Mouse (Mus musculus): Measurements from ENCODE around the gene Cyp1b1. TPM values are rescaled to one million over a fixed set of nuclear protein-coding genes. Genes with fewer than 3 reads are reported as not detected.

The Cyp1b1 gene
- polyA plus RNA-seq, 1 experiment = 35.0 TPM

DNA sequence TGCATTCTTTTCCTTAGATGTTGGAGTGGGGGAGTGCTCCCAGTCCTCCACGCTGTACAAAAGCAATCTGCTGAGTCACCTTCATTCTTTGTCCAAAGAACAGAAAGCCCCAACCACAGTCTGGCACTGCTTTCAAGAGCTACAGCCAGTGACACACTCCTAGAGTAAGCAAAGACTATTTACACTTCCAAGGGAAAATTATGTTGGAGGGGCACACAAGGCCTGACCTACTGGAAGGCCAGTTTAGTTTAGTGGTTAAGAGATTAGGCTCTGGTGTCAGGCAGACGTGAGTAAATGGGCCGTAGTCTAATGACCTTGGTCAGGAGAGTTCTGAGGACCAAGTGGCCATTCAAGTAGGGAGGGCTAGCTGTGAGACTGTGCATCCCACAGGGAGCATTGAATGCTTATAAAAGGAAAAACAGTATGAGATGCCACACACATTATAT, 31.3 kb upstream of the Cyp1b1 start:
- WGBS = 62% methylated on average over 3 of the region's 3 CpGs
- no peak overlapping the region for H3K27ac ChIP-seq (ENCODE audit: insufficient read depth, low read length)
- TF ChIP-seq POLR2A (IDR thresholded peaks at IDR 0.05; ENCODE audit: low read depth, low read length) = no peak
- no peak for TF ChIP-seq CTCF (IDR thresholded peaks at IDR 0.05; ENCODE audit: extremely low read depth, insufficient read depth, insufficient read length, insufficient replicate concordance)

DNA sequence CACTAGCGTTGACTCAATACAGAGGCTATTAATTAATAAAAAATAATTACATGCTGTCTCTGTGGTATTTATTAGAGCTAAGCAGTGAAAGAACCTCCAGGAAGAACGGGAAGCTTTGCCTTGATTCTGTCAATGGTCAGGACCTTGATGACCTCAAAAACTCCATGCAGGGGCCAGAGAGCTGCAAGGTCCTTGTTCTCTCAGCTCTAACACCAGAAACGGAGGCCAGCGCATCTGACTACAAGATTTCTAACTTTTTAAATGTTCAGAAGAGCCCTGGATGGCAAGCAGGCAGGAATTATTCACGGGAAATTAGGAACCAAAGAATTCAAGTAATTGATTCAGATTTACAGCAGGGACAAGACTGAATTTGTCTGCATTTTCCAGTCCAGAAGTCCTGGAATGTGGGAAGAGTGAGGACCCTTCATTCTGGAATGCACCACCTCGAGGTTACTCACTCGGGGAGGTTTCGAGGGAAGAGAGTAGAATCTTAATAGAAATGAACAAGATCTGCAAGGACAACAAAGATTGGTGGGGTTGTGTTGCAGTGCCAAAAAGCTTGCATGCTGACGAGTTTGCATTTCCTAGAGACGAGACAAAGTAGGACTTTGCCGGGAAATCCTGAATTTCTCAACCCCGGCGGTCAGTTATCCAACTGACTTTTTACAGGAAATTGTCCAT, 30.3 kb upstream of the Cyp1b1 start:
- Histone ChIP-seq H3K4me1 (ENCODE audit: control insufficient read depth, insufficient read depth, insufficient read length) (no peaks in the 10 kb centered on the region; the same call in 1 of the 2 replicates), H3K36me3 (ENCODE audit: control insufficient read depth, insufficient read depth, low read length) (no peaks in the 10 kb centered on the region), H3K27me3 (ENCODE audit: control insufficient read depth, insufficient read depth, low read length) (no peaks in the 10 kb centered on the region), H3K4me3 (ENCODE audit: extremely low read depth, insufficient read depth, insufficient read length) (no peak overlapping the region), H3K27ac (ENCODE audit: insufficient read depth, low read length) (no peak overlapping the region)
- TF ChIP-seq POLR2A (IDR thresholded peaks at IDR 0.05; ENCODE audit: low read depth, low read length) = no peak
- TF ChIP-seq CTCF (IDR thresholded peaks at IDR 0.05; ENCODE audit: extremely low read depth, insufficient read depth, insufficient read length, insufficient replicate concordance) = no peak
- WGBS = 83% methylated on average over 13 of the region's 13 CpGs
- no peak for DNase-seq (ENCODE audit: low read depth in 1 of 2, low spot score in 2 of 2)

More for the DNA sequence above, 31.3 kb upstream of the Cyp1b1 start:
- no peak for DNase-seq (ENCODE audit: low read depth in 1 of 2, low spot score in 2 of 2)
- Histone ChIP-seq H3K4me3 (ENCODE audit: extremely low read depth, insufficient read depth, insufficient read length) (no peak overlapping the region), H3K27me3 (ENCODE audit: control insufficient read depth, insufficient read depth, low read length) (no peaks in the 10 kb centered on the region), H3K4me1 (ENCODE audit: control insufficient read depth, insufficient read depth, insufficient read length) (no peaks in the 10 kb centered on the region; the same call in 1 of the 2 replicates), H3K36me3 (ENCODE audit: control insufficient read depth, insufficient read depth, low read length) (no peaks in the 10 kb centered on the region)

GRCm38 (mm10) chr17:79743507-79743906, 28.6 kb upstream of the Cyp1b1 start:
- DNase-seq (ENCODE audit: low read depth in 1 of 2, low spot score in 2 of 2) = no peak
- no peaks in the 10 kb centered on the region for H3K36me3 ChIP-seq (ENCODE audit: control insufficient read depth, insufficient read depth, low read length)
- no peak overlapping the region for H3K27ac ChIP-seq (ENCODE audit: insufficient read depth, low read length)
- H3K27me3 ChIP-seq (ENCODE audit: control insufficient read depth, insufficient read depth, low read length) = no peaks in the 10 kb centered on the region
- no peak overlapping the region for H3K4me3 ChIP-seq (ENCODE audit: extremely low read depth, insufficient read depth, insufficient read length)
- TF ChIP-seq POLR2A (IDR thresholded peaks at IDR 0.05; ENCODE audit: low read depth, low read length) = no peak
- no peak for TF ChIP-seq CTCF (IDR thresholded peaks at IDR 0.05; ENCODE audit: extremely low read depth, insufficient read depth, insufficient read length, insufficient replicate concordance)
- WGBS = 85% methylated on average over 1 of the region's 1 CpGs
- no peaks in the 10 kb centered on the region for H3K4me1 ChIP-seq (ENCODE audit: control insufficient read depth, insufficient read depth, insufficient read length)

GRCm38 (mm10) chr17:79742635-79743034, 27.8 kb upstream of the Cyp1b1 start:
- Histone ChIP-seq H3K4me3 (ENCODE audit: extremely low read depth, insufficient read depth, insufficient read length) (no peak overlapping the region), H3K27ac (ENCODE audit: insufficient read depth, low read length) (no peak overlapping the region), H3K27me3 (ENCODE audit: control insufficient read depth, insufficient read depth, low read length) (no peaks in the 10 kb centered on the region), H3K36me3 (ENCODE audit: control insufficient read depth, insufficient read depth, low read length) (no peaks in the 10 kb centered on the region), H3K4me1 (ENCODE audit: control insufficient read depth, insufficient read depth, insufficient read length) (no peaks in the 10 kb centered on the region)
- no peak for DNase-seq (ENCODE audit: low read depth in 1 of 2, low spot score in 2 of 2)
- 86% methylated on average over 5 of the region's 5 CpGs for WGBS
- TF ChIP-seq CTCF (IDR thresholded peaks at IDR 0.05; ENCODE audit: extremely low read depth, insufficient read depth, insufficient read length, insufficient replicate concordance) (no peak), POLR2A (IDR thresholded peaks at IDR 0.05; ENCODE audit: low read depth, low read length) (no peak)

- Histone ChIP-seq H3K27me3 (ENCODE audit: control insufficient read depth, insufficient read depth, low read length) (no peaks in the 10 kb centered on the region), H3K27ac (ENCODE audit: insufficient read depth, low read length) (no peak overlapping the region), H3K36me3 (ENCODE audit: control insufficient read depth, insufficient read depth, low read length) (no peaks in the 10 kb centered on the region), H3K4me1 (ENCODE audit: control insufficient read depth, insufficient read depth, insufficient read length) (no peaks in the 10 kb centered on the region), H3K4me3 (ENCODE audit: extremely low read depth, insufficient read depth, insufficient read length) (no peak overlapping the region)
- 72% methylated on average over 5 of the region's 5 CpGs for WGBS
- no peak for TF ChIP-seq CTCF (IDR thresholded peaks at IDR 0.05; ENCODE audit: extremely low read depth, insufficient read depth, insufficient read length, insufficient replicate concordance)
- TF ChIP-seq POLR2A (IDR thresholded peaks at IDR 0.05; ENCODE audit: low read depth, low read length) = no peak
- no peak for DNase-seq (ENCODE audit: low read depth in 1 of 2, low spot score in 2 of 2)
These were observed 24.1 kb upstream of the Cyp1b1 start for GRCm38 (mm10) chr17:79738847-79739498.

DNA sequence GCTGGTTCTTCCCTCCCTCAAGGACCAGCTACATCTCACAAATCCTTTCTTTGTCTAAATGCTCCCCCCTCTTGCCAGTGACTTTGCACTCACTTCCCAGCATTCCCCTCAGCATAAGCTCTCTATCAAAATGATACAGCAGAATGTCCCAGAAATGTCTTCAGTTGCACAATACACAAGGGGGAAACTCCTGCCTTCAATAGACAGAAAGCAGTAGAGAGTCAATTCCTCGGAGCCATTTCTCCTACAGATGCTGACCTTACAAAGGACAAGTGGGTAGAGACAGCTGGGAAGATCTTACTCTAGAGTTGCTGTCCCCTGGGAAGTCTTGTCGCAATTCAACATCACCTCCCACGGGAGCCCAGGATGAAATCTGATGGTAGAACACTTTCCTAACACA, 22.7 kb upstream of the Cyp1b1 start:
- no peak overlapping the region for H3K4me3 ChIP-seq (ENCODE audit: extremely low read depth, insufficient read depth, insufficient read length)
- no peaks in the 10 kb centered on the region; the same call in 1 of the 2 replicates for H3K27me3 ChIP-seq (ENCODE audit: control insufficient read depth, insufficient read depth, low read length)
- no peaks in the 10 kb centered on the region for H3K4me1 ChIP-seq (ENCODE audit: control insufficient read depth, insufficient read depth, insufficient read length)
- no peak overlapping the region for H3K27ac ChIP-seq (ENCODE audit: insufficient read depth, low read length)
- TF ChIP-seq POLR2A (IDR thresholded peaks at IDR 0.05; ENCODE audit: low read depth, low read length) (no peak), CTCF (IDR thresholded peaks at IDR 0.05; ENCODE audit: extremely low read depth, insufficient read depth, insufficient read length, insufficient replicate concordance) (no peak)
- DNase-seq (ENCODE audit: low read depth in 1 of 2, low spot score in 2 of 2) = no peak
- no peaks in the 10 kb centered on the region for H3K36me3 ChIP-seq (ENCODE audit: control insufficient read depth, insufficient read depth, low read length)
- WGBS = 76% methylated on average over 3 of the region's 3 CpGs

DNA sequence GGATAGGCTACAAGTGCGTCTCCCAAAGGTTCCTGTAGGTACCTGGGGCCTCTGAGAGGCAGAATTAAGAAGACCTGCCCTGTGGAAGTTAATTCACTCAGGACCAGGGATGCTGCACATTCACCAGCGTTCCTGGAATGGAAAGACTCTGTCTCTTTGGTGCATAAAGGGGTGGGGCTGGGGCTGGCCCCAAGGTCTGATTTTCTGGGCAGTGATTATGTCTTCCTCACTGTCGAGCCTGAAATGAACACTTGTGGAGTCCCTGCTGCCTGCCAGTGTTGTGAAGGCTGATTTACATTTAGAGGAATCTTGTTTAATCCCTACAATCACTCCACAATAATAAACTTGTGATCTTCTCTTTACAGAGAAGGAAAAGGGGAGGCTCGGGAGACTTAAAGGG, 18.2 kb upstream of the Cyp1b1 start:
- no peak for DNase-seq (ENCODE audit: low read depth in 1 of 2, low spot score in 2 of 2)
- no peak overlapping the region for H3K4me3 ChIP-seq (ENCODE audit: extremely low read depth, insufficient read depth, insufficient read length)
- 68% methylated on average over 4 of the region's 4 CpGs for WGBS
- H3K27me3 ChIP-seq (ENCODE audit: control insufficient read depth, insufficient read depth, low read length) = no peaks in the 10 kb centered on the region; the same call in 1 of the 2 replicates
- no peaks in the 10 kb centered on the region for H3K36me3 ChIP-seq (ENCODE audit: control insufficient read depth, insufficient read depth, low read length)
- H3K4me1 ChIP-seq (ENCODE audit: control insufficient read depth, insufficient read depth, insufficient read length) = no peaks in the 10 kb centered on the region
- TF ChIP-seq CTCF (IDR thresholded peaks at IDR 0.05; ENCODE audit: extremely low read depth, insufficient read depth, insufficient read length, insufficient replicate concordance) (no peak), POLR2A (IDR thresholded peaks at IDR 0.05; ENCODE audit: low read depth, low read length) (no peak)
- no peak overlapping the region for H3K27ac ChIP-seq (ENCODE audit: insufficient read depth, low read length)
